Mouse (Mus musculus) stomach, embryonic 15.5 days (tissue): ENCODE measurements around the gene Gm10722. TPM values are rescaled to one million over a fixed set of nuclear protein-coding genes. Genes with fewer than 3 reads are reported as not detected.
"Not testable (repeated sequence)": the region's sequence is repeated elsewhere in the genome, so short reads cannot be mapped to it uniquely, and the experiment has no call there.

Experiments used
- ATAC-seq: fragments of 200-750 bp; cut with Nextera tagmentation; 2 replicates; pipeline ENCODE4 v1.8.0; 2017; ENCODE audit warnings: low read depth, moderate number of reproducible peaks, moderate TSS enrichment; ENCODE audit not compliant: insufficient read depth, low FRiP score
- H3K27ac ChIP-seq: fragments of 300-500 bp; sonication (generic); 2 replicates; pipeline ENCODE4 v1.5.1; 2015; ENCODE audit warnings: mild to moderate bottlenecking, inconsistent platforms
- H3K27me3 ChIP-seq: fragments of 300-500 bp; sonication (generic); replicated peaks from 2 replicates; pipeline ENCODE4 v1.6.1; 2015; ENCODE audit warnings: inconsistent platforms
- H3K36me3 ChIP-seq: fragments of 300-500 bp; sonication (generic); 2 replicates; pipeline ENCODE4 v1.6.1; 2015; ENCODE audit warnings: inconsistent platforms
- H3K4me1 ChIP-seq: fragments of 300-500 bp; sonication (generic); 2 replicates; pipeline ENCODE4 v1.6.1; 2015; ENCODE audit warnings: inconsistent platforms
- H3K4me2 ChIP-seq: fragments of 300-500 bp; sonication (generic); 2 replicates; pipeline ENCODE4 v1.6.1; 2015; ENCODE audit warnings: mild to moderate bottlenecking, inconsistent platforms
- H3K4me3 ChIP-seq: fragments of 300-500 bp; sonication (generic); replicated peaks from 2 replicates; pipeline ENCODE4 v1.5.1; 2015; ENCODE audit warnings: inconsistent platforms
- H3K9ac ChIP-seq: fragments of 300-500 bp; sonication (generic); 2 replicates; pipeline ENCODE4 v1.6.1; 2015; ENCODE audit warnings: inconsistent platforms
- H3K9me3 ChIP-seq: fragments of 300-500 bp; sonication (generic); 2 replicates; pipeline ENCODE4 v1.6.1; 2016; ENCODE audit warnings: inconsistent platforms
- WGBS: fragments of 180-500 bp; shearing (Covaris S2); methylation state at CpG from one replicate; pipeline ENCODE4 v1.1.7; 2015; 5-methylcytosine and 5-hydroxymethylcytosine counted together
- polyA plus RNA-seq: library from polyadenylated mRNA; unstranded; fragments of >200 nt; fragmentation: Nextera tagmentation; extraction: Ambion mirVana; gene quantifications from 2 replicates; pipeline ENCODE4 v1.2.1, GENCODE M21; 2015

Gm10722 gene
- not detected in 2 replicates for polyA plus RNA-seq

- not testable (repeated sequence) for H3K4me3 ChIP-seq, H3K27ac ChIP-seq, H3K9ac ChIP-seq, H3K27me3 ChIP-seq, H3K4me1 ChIP-seq, ATAC-seq, H3K9me3 ChIP-seq, H3K36me3 ChIP-seq, H3K4me2 ChIP-seq
- WGBS = 71% methylated on average over 12 of the region's 12 CpGs
Observed at GRCm38 (mm10) chr9:3000445-3000972, at the start of gene Gm10722. Gene Gm10722, plus strand, starts transcription at chr9:3000922.

- not testable (repeated sequence) for H3K4me2 ChIP-seq, ATAC-seq, H3K9ac ChIP-seq, H3K36me3 ChIP-seq, H3K4me3 ChIP-seq, H3K27ac ChIP-seq, H3K4me1 ChIP-seq, H3K27me3 ChIP-seq, H3K9me3 ChIP-seq
- 62% methylated on average over 8 of the region's 8 CpGs for WGBS
Observed at GRCm38 (mm10) chr9:3001006-3001405, 284 bp downstream of the Gm10722 start.

GRCm38 (mm10) chr9:3001948-3002659, 1.4 kb downstream of the Gm10722 start:
- H3K9me3 ChIP-seq = not testable (repeated sequence)
- whole genome bisulfite sequencing = 64% methylated on average over 9 of the region's 11 CpGs
- ATAC-seq = peak; percentile 77

GRCm38 (mm10) chr9:3002794-3003396, 2.2 kb downstream of the Gm10722 start, which contains the start of gene Gm11168:
Gene Gm11168, plus strand, starts transcription at chr9:3003346.
- not testable (repeated sequence) for H3K27me3 ChIP-seq, H3K4me3 ChIP-seq, H3K4me2 ChIP-seq, H3K4me1 ChIP-seq, ATAC-seq, H3K9ac ChIP-seq, H3K27ac ChIP-seq, H3K36me3 ChIP-seq, H3K9me3 ChIP-seq
- 72% methylated on average over 6 of the region's 14 CpGs for WGBS

More at GRCm38 (mm10) chr9:3001948-3002659, 1.4 kb downstream of the Gm10722 start:
- not testable (repeated sequence) for H3K36me3 ChIP-seq, H3K4me2 ChIP-seq, H3K27ac ChIP-seq, H3K27me3 ChIP-seq, H3K4me1 ChIP-seq, H3K4me3 ChIP-seq, H3K9ac ChIP-seq

- ATAC-seq = not testable (repeated sequence)
- 83% methylated on average over 1 of the region's 5 CpGs for WGBS
Observed at GRCm38 (mm10) chr9:3006179-3006578, 5.5 kb downstream of the Gm10722 start.

GRCm38 (mm10) chr9:3006636-3007035, 5.9 kb downstream of the Gm10722 start:
- H3K36me3 ChIP-seq, H3K27ac ChIP-seq, H3K4me1 ChIP-seq, H3K4me2 ChIP-seq, H3K9ac ChIP-seq, H3K4me3 ChIP-seq, H3K9me3 ChIP-seq, H3K27me3 ChIP-seq: not testable (repeated sequence)
- WGBS = 70% methylated on average over 8 of the region's 8 CpGs
- peak; percentile 66 for ATAC-seq

More at GRCm38 (mm10) chr9:3006179-3006578, 5.5 kb downstream of the Gm10722 start:
- H3K4me3 ChIP-seq, H3K9me3 ChIP-seq, H3K27ac ChIP-seq, H3K36me3 ChIP-seq, H3K4me2 ChIP-seq, H3K9ac ChIP-seq, H3K4me1 ChIP-seq, H3K27me3 ChIP-seq: not testable (repeated sequence)

- peak; percentile 18; the same call in 1 of the 2 replicates for ATAC-seq
- not testable (repeated sequence) for H3K36me3 ChIP-seq
Observed at GRCm38 (mm10) chr9:3007272-3007671, 6.5 kb downstream of the Gm10722 start.

GRCm38 (mm10) chr9:3009331-3009730, 8.6 kb downstream of the Gm10722 start:
- not testable (repeated sequence) for H3K9ac ChIP-seq, H3K4me1 ChIP-seq, H3K27me3 ChIP-seq, H3K27ac ChIP-seq, H3K36me3 ChIP-seq, H3K9me3 ChIP-seq, H3K4me3 ChIP-seq, H3K4me2 ChIP-seq
- no CpG with 5 or more reads among the region's 5 CpGs for WGBS
- ATAC-seq = peak; percentile 24; the same call in 1 of the 2 replicates

More at GRCm38 (mm10) chr9:3007272-3007671, 6.5 kb downstream of the Gm10722 start:
- not testable (repeated sequence) for H3K27me3 ChIP-seq, H3K9me3 ChIP-seq, H3K4me2 ChIP-seq, H3K4me3 ChIP-seq, H3K9ac ChIP-seq, H3K27ac ChIP-seq, H3K4me1 ChIP-seq
- WGBS = 77% methylated on average over 8 of the region's 9 CpGs

- H3K4me2 ChIP-seq, ATAC-seq: not testable (repeated sequence)
- WGBS = 83% methylated on average over 3 of the region's 7 CpGs
Observed at GRCm38 (mm10) chr9:3012054-3012621, 11.4 kb downstream of the Gm10722 start.

GRCm38 (mm10) chr9:3012733-3013279, 12.1 kb downstream of the Gm10722 start, which contains the start of gene Gm10721:
Gene Gm10721, plus strand, starts transcription at chr9:3013140.
- H3K27ac ChIP-seq, H3K27me3 ChIP-seq, H3K36me3 ChIP-seq, H3K9me3 ChIP-seq, H3K9ac ChIP-seq, H3K4me3 ChIP-seq, H3K4me2 ChIP-seq, H3K4me1 ChIP-seq: not testable (repeated sequence)
- no CpG with 5 or more reads among the region's 11 CpGs for WGBS
- ATAC-seq = peak; percentile 61

More at GRCm38 (mm10) chr9:3012054-3012621, 11.4 kb downstream of the Gm10722 start:
- H3K9ac ChIP-seq, H3K27ac ChIP-seq, H3K4me1 ChIP-seq, H3K27me3 ChIP-seq, H3K36me3 ChIP-seq, H3K4me3 ChIP-seq, H3K9me3 ChIP-seq: not testable (repeated sequence)

GRCm38 (mm10) chr9:3015354-3015753, 14.6 kb downstream of the Gm10722 start, which contains the start of gene Gm10720:
Gene Gm10720, plus strand, starts transcription at chr9:3015654.
- H3K36me3 ChIP-seq, H3K4me2 ChIP-seq, H3K27ac ChIP-seq, H3K27me3 ChIP-seq, H3K9ac ChIP-seq, H3K4me3 ChIP-seq, H3K4me1 ChIP-seq, ATAC-seq, H3K9me3 ChIP-seq: not testable (repeated sequence)
- 66% methylated on average over 5 of the region's 9 CpGs for WGBS

- H3K4me3 ChIP-seq, H3K4me1 ChIP-seq, H3K9me3 ChIP-seq, H3K27me3 ChIP-seq, H3K4me2 ChIP-seq, H3K9ac ChIP-seq, H3K36me3 ChIP-seq, ATAC-seq, H3K27ac ChIP-seq: not testable (repeated sequence)
- 70% methylated on average over 6 of the region's 6 CpGs for WGBS
Observed at GRCm38 (mm10) chr9:3015896-3016295, 15.2 kb downstream of the Gm10722 start.
